Mouse (Mus musculus): Measurements from ENCODE around the gene Car2. TPM values are rescaled to one million over a fixed set of nuclear protein-coding genes. Genes with fewer than 3 reads are reported as not detected.

The Car2 gene
- 118 and 129 TPM in 2 replicates for polyA plus RNA-seq (2012; rRNA removed)

GRCm38 (mm10) chr3:14886102-14887098 lies at the start of gene Car2:
Gene Car2, plus strand, starts transcription at chr3:14886273.

GRCm38 (mm10) chr3:14863022-14863711 lies 22.9 kb upstream of the Car2 start, which contains the start of gene Car3:
Gene Car3, plus strand, starts transcription at chr3:14863512.

Other genes with a start within 250 kb of the Car2 start
- 1.5 and 2.0 TPM in 2 replicates for gene Car13, start 244.5 kb upstream of the Car2 start, polyA plus RNA-seq (2012; rRNA removed)
- gene Car1, start 77.9 kb upstream of the Car2 start, polyA plus RNA-seq (2012; rRNA removed), result 0.20 TPM in 1 of 2 replicates, not detected in the other
- gene Car3, start 22.8 kb upstream of the Car2 start, polyA plus RNA-seq (2012; rRNA removed), result 839 and 944 TPM in 2 replicates

All from ovary, adult 2 months (tissue).